Mouse (Mus musculus) B cell, adult 2 months (primary cell): ENCODE measurements around the gene Bach2.

Experiments used
- DNase-seq, 2 experiments: peaks; one replicate each; pipeline ENCODE4 v3.0.0; 2022

Gene Bach2

DNA sequence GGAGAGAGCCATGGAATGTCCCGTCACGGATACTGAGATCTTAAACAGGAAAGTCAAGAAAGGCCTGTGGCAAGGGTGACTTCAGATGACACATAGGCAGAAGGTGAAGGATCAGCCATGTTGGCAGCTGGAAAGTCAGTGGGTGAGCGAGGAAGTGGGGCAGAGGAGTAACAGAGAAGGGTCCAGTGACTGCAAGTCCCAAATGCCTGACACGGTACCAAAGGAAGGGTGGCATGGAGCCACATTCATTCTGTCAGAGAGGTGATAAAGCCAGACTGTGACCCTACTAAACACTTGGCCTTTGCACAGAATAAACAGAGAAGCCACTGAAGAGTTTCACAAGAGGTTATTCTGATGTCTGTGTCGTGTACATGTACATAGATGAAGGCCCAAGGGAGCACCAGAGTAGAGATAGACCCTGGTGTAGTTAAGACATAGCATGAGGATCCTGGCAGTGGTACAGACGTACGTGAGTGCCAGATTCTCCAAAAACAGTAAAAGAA is 267.8 kb downstream of the Bach2 start:
- no peak for DNase-seq

DNA sequence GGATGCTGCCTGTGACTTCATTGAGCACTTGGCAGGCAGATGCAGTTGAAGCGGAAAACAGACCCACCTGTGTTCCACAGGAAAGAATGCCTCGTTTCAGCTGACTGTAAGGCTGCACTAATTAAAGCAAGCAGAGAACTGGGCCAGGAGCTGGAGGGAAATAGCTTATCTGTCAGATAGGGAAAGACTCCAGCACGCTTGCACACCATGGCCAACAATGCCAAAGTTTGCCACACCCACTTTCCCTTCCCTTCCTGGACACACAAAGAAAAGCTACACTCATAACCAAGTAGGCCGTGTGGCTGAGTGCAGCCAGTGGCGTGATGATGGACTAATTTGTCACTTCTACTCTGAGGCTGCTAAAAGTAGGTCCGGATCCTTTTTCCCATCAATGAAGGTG is 268.4 kb downstream of the Bach2 start:
- no peak for DNase-seq

DNA sequence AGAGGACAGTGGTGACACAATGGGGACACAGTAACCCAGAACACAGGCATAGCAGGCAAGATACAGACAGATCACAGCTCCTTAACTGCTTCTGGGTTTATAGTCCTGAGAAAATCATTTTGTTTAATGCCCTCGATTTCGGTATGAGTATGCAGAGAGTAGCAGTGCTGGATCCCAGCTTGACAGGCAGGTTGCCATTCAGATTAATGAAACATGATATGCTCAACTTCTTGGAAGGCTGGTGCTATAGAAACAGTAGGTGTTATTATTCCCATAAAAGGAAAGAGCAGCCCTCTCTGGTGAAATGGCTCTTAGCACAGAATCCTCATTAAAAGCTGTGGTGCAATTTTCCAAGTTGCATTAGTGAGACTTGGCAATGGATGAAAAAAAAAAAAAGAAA is 270.0 kb downstream of the Bach2 start:
- DNase-seq = no peak

DNA sequence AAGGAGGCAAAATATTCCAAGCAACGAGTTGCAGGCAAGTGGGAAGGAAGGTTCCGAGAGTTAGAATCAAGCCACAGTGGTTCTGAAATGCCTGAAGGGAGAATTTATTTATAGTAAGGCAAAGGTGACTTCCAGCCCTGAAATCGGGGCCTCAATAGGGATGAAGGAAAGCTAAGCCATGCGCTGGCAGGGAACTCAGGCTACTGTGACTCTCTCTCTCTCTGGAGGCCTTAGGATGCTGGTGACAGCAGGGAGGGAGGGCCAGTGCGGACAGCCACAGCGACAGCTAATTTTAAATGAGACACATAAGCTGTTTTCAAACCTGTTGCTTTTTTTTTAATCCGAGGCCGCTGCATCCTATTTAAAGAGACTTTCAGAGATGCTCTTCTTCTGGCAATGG is 270.4 kb downstream of the Bach2 start:
- no peak for DNase-seq

DNA sequence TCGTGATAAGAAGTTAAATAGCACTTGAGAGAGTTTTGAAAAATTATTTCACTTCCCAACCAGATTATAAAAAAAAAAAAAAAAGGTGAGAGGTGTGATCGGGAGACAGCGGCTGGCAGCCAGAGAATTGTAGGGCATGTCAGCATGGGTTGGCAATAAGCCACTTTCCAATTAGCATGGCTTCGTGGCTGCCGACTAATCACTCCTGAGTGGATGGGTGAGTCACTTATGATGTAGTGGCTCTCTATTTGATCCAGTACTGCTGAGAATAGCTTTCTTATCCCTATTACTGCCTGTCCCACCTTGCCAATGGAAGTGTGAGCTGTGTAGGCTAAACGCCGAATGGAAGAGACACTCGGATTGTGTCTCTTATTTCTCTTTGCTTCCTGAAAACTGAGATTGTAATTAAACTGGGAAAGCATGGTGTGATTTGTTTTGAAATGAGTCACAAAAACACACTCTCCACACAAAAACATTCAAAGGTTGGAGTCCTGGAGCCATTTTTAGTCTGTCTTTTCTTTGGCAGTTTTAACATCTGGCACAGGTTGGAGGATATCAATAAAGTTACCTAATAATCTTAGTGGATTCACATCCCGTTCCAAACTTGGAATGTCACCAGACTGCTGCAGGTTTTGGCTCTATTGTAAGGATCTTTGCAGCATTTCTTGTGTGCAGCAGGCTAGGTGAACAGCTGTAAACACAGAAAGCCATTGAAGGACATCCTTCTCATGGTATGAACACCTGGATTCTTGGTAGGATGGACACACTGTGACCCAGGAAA is 271.4 kb downstream of the Bach2 start:
- DNase-seq = no peak

DNA sequence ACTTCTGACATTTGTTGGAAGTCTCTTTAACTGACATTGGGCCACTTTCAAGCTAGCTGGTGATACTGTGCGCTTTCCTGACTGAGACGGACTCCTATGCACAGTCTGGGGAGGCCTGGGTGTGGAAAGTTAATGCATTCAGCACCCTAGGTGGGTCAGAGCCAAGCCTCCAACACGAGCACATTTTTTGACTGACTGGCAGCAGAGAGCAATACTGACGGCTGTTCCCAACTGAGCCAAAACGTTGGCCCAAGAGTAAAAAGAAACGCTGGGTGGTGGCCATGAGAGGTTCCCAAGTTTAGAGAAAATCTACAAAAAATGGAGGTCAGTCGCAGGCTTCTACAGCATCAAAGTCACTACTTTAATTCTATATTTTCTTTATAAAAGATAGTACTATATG is 272.3 kb downstream of the Bach2 start:
- no peak for DNase-seq

DNA sequence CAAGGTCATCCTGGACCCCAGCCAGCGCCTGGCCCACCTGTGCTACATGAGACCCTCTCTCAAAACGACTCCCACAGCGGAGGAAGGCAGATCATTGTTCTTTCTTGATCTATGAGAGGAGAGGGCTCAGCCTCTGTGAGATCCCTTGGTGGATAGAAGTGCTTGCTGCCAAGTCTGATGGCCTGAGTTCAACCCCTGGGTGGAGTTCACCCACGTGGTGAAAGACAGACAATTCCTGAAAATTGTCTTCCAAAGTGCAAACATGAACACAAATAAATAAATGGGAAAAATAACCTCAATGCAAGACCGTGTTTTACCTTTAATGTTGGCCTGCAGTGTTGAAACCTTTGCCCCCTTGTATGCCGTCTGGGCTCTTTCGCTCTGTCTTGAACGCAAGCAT is 277.5 kb downstream of the Bach2 start:
- DNase-seq = no peak

DNA sequence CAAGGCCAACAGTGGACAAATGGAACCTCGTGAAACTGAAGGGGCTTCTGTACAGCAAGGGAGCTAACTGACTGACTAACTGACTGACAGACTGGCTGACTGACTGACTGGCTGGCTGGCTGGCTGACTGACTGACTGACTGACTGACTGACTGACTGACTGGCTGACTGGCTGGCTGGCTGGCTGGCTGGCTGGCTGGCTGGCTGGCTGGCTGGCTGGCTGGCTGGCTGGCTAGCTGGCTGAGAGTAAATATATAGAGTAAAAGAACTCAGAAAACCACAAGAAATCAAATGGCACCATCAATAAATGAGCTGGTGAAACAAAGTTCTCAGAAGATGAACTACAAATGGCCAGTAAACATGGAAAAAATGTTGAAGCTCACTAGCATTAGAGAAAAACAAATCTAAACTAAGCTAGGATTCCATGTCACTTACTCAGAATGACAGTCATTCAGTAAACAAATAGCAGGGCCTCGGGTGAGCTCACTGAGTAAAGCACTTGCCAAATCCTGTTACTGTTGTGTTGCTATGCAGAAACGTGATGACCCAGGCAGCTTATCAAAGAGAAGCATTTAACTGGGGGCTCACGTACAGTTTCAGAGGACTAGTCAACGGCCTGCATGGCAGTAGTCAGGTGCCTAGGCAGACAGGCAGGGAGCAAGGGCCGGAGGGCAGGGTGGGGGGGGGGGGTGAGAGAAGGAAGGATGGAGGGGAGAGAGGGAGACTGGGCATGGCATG is 280.4 kb downstream of the Bach2 start:
- no peak for DNase-seq

DNA sequence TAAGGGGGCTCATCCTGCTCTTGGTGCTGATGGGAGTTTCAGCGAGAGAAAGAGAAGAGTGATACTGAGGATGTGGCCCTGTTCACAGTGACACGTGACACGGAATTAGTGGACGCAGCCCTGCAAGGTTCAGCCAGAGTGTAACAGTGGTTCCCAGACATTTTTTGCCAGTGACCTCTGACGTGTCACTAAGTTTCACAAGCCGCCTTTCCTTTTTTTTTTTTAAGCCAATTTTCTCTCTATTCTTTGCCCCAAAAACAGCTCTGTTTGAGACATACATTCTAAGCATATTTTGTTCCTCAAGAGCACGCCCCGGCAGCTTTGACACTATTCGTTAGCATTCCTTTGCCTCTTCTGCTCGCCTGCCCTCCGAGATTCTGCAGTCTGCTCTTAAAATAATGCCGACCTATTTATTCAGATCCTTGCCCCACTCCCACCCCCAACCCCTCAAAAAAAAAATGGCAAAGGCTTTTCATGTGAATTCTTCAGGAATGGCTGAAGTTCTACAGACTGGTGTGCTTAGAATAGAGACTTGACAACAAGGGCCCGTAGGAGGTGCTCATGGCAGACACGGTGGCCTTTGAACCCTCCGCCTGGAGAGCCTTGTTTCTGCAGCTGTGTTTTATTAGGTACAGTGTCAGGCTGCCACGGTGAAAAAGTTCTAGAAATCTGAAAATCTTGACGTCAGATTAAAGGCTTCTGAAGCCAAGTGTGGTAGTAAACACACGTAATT is 282.2 kb downstream of the Bach2 start:
- DNase-seq = no peak

DNA sequence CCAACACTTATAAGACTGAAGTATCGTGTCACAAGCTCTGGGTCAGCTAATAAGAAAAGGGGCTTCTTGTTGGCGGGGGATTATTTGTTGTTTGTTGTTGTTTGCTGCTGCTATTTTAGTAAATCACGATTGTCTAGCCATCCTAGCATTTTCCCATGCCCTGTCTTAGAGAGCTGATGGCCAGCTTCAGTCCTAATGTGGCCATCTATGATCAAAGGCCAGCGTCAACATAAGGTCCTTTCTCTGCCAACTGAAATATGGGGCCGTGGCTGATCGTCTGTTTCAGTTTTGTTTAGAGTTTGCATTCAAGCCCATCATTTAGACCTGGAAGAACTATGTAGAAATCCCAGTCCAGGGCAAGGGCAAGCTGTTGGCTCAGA is 282.7 kb downstream of the Bach2 start:
- no peak for DNase-seq

DNA sequence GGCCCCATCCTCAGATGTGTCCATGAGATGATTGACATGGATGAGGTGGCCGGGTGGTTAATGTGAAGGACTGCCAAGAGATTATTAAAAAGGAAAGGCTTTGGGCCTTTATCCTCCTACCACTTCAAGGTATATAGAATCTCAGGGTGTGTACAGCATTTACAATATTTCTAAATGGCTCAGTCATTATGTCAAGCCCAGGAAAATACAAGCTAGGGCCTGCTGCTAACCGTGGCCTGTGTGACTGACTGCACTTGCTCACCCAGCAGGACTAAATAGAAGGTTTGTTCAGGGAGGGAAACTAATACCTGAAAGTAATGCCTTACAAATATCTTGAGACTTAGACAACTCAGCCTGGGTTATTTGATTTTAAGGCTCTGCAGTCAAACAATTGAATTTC is 283.4 kb downstream of the Bach2 start:
- no peak for DNase-seq

DNA sequence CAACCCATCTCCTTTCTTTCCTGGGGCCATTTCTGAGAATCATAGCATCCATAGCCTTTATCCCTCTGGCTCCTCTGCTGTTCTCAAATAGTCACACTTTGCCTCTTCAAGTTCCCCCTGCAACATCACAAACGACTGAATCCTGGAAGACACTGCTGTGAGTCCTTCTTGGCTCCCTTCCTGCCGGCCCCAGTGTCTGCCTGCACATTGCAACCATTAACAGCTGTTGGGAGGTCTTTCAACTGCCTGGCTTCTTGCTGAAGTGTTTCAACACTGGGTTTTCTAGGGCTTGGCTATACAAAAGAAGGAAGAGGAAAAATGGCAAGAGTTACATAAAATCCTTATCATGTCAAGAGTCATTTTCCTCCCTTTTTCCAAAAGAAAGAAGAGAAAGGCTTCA is 285.7 kb downstream of the Bach2 start:
- no peak for DNase-seq

DNA sequence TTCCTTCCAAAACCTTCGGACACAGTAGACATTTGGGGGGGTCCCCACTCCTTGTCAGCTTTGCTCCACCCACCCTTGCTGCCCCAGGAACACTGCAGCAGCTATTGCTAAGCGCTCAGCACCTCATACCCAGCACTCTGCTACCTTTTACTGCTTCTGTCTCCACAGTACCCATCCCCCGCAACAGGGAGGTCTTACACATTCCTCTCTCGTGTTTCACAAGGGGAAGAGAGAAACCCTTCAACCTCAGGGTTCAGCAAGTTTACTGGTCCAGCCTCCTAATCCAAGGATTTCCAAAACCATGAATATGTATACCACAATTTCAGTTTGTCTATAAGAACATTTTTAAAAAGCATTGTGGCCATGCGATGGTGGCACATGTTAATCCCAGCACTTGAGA is 286.4 kb downstream of the Bach2 start:
- DNase-seq = no peak

DNA sequence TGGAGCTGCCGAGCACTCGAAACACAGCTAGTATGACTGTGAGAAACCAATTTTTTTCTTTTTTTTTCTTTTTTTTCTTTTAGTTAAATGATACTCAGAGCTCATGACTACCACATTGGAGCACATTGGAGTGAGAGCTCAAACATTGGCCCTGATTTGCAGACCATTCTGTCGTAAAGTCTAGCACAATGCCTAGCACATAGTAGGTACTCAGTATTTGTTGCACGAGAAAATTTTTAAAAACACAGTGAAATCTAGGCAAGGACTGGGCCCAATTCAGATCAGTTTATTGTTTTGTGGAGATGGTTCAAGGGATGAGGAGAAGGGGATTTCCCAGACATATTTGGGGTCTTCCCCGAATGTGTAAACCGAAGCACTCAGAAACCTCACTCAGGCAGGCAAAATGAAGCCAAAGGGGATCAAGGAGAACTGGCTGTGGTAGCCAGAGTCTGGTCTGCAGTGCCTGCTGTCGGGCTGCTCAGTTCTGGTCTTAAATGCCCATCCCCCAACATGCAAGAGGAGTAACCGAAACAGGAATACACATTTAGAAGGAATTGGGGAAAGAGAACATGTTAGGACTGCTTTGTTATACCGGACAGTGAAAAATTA is 287.7 kb downstream of the Bach2 start:
- DNase-seq = no peak

DNA sequence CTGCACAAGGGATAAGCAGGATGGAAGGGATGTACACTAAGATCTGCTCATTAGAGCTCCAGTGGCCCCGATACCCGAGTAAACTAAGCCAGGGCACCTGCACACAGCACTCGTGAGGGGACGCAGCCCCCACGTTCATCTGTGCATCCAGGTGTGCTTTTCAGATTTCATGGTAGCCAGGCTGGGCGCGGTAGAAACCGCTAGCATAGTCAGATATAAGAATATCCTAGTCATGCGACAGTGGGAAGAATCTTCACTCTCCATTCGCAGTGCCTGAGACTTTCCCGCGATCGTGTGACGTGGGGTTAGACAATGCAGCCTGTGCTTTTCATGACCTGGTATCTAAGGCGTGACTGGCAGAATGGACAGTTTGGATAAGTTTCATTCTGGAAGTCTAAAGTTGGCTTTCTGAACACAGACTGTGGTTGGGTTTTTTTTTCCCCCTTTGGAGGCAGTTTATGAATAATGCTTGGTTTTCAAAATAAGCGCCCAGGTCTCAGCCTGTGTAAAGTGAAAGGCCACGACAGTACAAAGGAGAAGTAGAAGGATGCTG is 290.9 kb downstream of the Bach2 start:
- DNase-seq = no peak

DNA sequence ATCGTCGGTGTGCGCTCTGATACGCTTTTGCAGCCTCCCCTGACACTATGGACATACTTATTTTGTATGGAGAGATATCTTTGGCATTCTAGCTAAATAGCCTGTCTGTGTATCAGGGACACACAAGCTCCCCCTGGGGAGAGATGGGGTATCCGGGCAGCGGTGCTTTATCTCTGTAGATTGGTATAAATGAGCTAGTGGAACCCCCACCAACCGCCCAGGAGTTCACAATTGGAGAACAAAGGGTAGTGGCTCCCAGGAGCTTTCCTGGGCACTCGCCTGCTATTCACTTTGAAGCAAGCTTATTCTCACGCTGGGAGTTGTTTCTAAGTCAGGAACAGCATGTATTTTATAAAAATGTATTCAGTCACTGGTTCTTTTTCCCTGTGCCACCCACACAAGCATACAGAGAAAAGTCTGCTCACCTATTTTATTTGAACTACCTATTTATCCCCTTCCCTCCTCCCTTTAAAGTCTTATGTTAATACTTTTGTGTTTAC is 291.9 kb downstream of the Bach2 start:
- DNase-seq = no peak

DNA sequence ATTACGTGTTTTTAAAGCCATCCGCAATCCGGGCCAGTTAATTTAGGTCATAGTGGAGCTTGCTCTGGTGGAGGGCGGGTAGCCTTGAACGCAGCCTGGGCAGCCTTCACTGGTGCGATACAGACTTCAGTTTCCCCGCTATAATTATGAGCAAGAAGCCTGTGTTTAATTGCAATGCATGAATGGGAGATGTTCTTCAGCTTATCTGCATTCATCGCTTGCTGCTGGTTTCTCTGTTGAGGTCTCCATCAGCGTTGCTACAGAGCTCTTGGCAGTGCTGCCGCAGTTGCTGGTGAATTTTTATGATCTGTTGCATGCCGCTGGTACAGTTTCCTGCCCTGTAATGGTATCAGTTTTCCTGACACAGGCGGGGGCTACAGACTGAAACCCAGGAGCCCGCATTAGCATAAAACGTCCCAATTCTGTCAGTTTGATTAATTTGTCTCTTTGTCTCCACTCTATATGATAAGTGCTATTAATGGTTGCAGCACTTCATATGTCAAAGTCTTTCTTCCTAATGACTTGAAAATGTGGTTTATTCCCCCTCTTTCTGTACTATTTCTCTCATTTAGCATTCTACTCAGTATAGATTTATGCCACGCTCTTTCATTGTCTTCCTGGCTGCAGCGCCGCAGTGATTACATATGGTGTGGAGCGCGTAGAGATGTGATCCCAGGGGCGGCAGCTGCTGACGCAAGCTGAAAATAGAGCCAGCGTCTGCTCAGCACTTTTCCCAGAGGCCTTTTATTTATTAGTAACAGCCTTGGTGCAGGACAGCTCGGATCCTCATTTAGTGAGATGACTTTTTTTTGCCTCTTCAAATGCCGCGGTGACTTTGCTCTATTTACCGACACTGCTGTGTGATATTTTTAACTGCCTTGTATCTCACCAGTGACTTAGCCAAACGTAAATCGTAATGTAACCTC is 292.6 kb downstream of the Bach2 start:
- no peak for DNase-seq

DNA sequence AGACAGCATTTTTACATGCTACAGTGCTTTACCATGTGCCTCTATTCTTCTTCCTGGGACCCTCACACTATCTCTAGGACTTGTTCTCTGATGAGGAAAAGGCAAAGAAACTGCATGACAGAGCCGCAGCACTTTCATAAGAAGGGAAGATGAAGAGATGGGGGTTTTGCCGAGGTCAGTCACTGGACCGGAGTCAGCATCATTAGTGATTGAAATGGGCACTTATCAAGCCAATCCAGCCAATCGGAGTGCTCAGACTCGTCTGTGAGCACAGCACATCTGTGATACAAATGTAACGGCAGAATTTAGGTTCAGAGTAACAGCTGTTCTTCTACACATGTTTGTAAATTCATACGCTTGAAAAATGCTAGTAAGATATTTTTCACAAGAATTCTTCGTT is 293.5 kb downstream of the Bach2 start:
- DNase-seq = no peak

DNA sequence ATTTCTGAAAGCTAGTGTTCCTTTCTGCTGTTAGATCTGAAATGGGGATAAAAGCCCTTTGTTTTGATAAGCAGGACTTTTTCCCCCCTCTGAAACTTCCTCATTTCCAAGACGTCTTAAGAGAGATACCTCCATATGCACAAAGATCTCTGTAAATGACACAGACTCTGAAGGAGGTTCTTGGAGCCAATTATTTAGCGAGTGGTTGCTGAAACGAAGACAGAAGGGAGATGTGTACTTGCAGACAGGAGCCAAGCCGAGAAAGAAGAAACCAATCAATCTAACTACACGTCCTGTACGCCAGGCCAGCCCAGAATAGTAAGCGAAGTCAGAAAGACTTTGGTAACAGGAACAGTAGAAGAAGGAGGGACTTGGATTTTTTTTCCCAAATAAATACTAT is 295.1 kb downstream of the Bach2 start:
- DNase-seq = no peak

DNA sequence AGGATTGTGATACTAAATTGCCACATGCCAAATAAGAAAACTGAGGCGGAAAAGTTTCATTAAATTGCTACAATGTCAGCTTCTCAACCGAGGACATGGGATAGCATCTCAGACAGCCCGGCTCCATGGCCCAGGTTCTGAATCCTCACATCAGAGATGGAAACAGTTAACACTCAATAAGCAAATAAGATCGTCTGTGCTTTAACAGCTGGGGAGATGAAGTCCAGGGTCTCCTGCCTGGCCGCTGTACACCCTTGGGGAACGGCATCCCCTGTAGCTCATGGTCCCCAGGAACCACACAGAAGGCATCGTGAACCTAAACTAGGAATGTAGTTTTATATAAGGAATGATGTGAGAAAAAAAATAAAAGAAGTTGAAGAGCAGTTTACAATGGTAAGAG is 297.0 kb downstream of the Bach2 start:
- no peak for DNase-seq

DNA sequence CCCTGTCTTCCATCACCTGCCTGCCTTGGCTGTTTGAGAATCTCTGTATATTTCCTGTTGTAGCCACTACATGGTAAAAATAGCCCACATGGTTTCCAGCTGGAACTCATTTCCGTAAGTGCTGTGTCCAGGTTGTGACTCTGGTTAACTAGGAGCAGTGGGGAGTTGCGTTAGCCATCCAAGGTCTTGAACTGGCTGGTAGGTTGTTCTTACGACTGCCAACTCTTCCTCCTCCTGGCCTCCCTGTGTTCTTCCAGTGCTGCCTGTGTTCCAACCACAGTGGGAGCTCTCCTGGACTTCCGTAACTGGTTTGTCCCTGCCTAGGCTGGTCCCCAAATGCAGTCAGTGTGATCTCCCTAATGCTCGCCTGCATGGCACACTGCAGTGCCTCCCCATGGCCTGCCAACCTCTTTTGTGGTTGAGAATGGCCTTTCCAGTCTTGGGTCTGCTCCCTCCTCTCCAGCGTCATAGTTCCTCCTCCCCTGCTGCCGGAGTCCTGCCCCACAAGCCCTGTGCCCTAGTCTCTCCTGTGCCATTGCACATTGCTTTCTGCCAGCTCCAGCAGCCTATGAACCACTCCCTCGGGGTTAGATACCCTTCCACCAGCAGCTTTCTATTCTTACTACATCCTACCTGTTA is 298.4 kb downstream of the Bach2 start:
- DNase-seq = no peak
